Mouse (Mus musculus) right cerebral cortex, adult 2 months (tissue): ENCODE measurements around the gene Tph1.

ENCODE experiments used
- DNase-seq, 2 experiments: peaks; one replicate each; pipeline ENCODE4 v3.0.0; 2021 to 2022; ENCODE audit warnings: low spot score in 2 of 2

Gene Tph1

GRCm38 (mm10) chr7:46601097-46601496, 71.2 kb downstream of the Tph1 start:
- DNase-seq, result no peak

- no peak for DNase-seq
Observed at GRCm38 (mm10) chr7:46597006-46597405, 75.3 kb downstream of the Tph1 start.
